Mouse (Mus musculus) G1E (cell line): ENCODE results near the gene Capn10.

Experiments used
- CTCF ChIP-seq: IDR thresholded peaks from 2 replicates; pipeline ENCODE4 v1.5.1; 2012; ENCODE audit warnings: low read depth, low read length, inconsistent platforms, mixed read lengths
- GATA1 ChIP-seq: IDR thresholded peaks from 2 replicates; pipeline ENCODE4 v1.6.1; 2012; ENCODE audit warnings: borderline replicate concordance, low read length, inconsistent platforms, mixed read lengths
- GATA2 ChIP-seq: IDR thresholded peaks from 2 replicates; pipeline ENCODE4 v1.6.1; 2012; ENCODE audit warnings: low read depth, low read length, inconsistent platforms, borderline replicate concordance
- POLR2AphosphoS5 ChIP-seq: IDR thresholded peaks from 2 replicates; pipeline ENCODE4 v1.6.1; 2012; ENCODE audit warnings: low read depth, low read length, inconsistent platforms; ENCODE audit not compliant: insufficient replicate concordance
- TAL1 ChIP-seq: conservative IDR thresholded peaks from 2 replicates; pipeline ENCODE4 v1.6.1; 2012; ENCODE audit warnings: low read depth, low read length, inconsistent platforms, mixed read lengths

- peak; percentile 74; the same call in 1 of the 2 replicates for TF ChIP-seq CTCF
- TF ChIP-seq POLR2AphosphoS5, result no peak
- TF ChIP-seq TAL1, result no peak
- TF ChIP-seq GATA2, result no peak
- TF ChIP-seq GATA1, result no peak
These were observed 15.2 kb downstream of the Capn10 start for GRCm38 (mm10) chr1:92949426-92949825.
